9 mouse cellular contexts compared by ENCODE assay signal in genomic region chr8:123894502-123895097, GRCm38 (mm10). TPM values are rescaled to one million over a fixed set of nuclear protein-coding genes. Genes with fewer than 3 reads are reported as not detected.
DNase-seq lines count a peak whose midpoint lies in the region; ATAC-seq and TF ChIP-seq lines count a peak whose summit lies in the region.
"Had no signal": no experiment of that assay in that cellular context is flagged by ENCODE, and none has a peak within 500 bp of the region (broad histone marks: within the 10 kb centered on the region; RNA-seq: fewer than 3 reads in every experiment).

Acta1 (minus strand) TSS chr8:123894751.

- H3K4me2 ChIP-seq in kidney, embryonic 15.5 days: no peak within 1 kb of the TSS
- no peak within 1 kb of the TSS for H3K4me2 ChIP-seq in intestine, embryonic 16.5 days (ENCODE audit: low read depth, low read length)

- peaks cover 7% of the 10 kb centered on the region for H3K36me3 ChIP-seq in kidney, embryonic 15.5 days
- H3K36me3 ChIP-seq in ES-Bruce4 (ENCODE audit: control insufficient read depth, insufficient read depth, low read length, poor library complexity, severe bottlenecking): peaks cover 3% of the 10 kb centered on the region
- H3K36me3 ChIP-seq in intestine, embryonic 16.5 days (ENCODE audit: control insufficient read depth, insufficient read depth, low read length): no peaks in the 10 kb centered on the region

- H3K9me3 ChIP-seq in kidney, embryonic 15.5 days (replicated peaks): no peaks in the 10 kb centered on the region
- no peaks in the 10 kb centered on the region for H3K9me3 ChIP-seq in ES-Bruce4 (replicated peaks; ENCODE audit: control insufficient read depth, insufficient read depth, low read length, poor library complexity, severe bottlenecking)
- H3K9me3 ChIP-seq in intestine, embryonic 16.5 days (ENCODE audit: control insufficient read depth, low read length): no peaks in the 10 kb centered on the region

- WGBS in kidney, embryonic 15.5 days: 22% methylated on average over 15 of the region's 15 CpGs
- WGBS in intestine, embryonic 16.5 days: 24% methylated on average over 15 of the region's 15 CpGs

- H3K27ac ChIP-seq in kidney, embryonic 15.5 days: no peak within 1 kb of the TSS
- no peak within 1 kb of the TSS for H3K27ac ChIP-seq in ES-Bruce4 (ENCODE audit: insufficient read depth, low read length)
- H3K27ac ChIP-seq in intestine, embryonic 16.5 days (ENCODE audit: low read length): no peak within 1 kb of the TSS

- TF ChIP-seq POLR2A in ES-Bruce4 (IDR thresholded peaks at IDR 0.05; ENCODE audit: insufficient read depth, low read length): no peak

- no peak for TF ChIP-seq EP300 in ES-Bruce4 (IDR thresholded peaks at IDR 0.05; ENCODE audit: insufficient read depth, low read depth, low read length)

- TF ChIP-seq CTCF in ES-Bruce4 (IDR thresholded peaks at IDR 0.05; ENCODE audit: low read depth, low read length): no peak

- DNase-seq in kidney, postnatal 25 days: no peak
- DNase-seq in gastrocnemius, postnatal 10 days: peak; percentile 78
- DNase-seq in adipocyte (ENCODE audit: low spot score): no peak
- no peak for DNase-seq in kidney, adult 8-10 months
- no peak for DNase-seq in adrenal gland, adult 8-10 months
- DNase-seq: kidney, adult 18-20 months had no signal

- peaks cover 69% of the 10 kb centered on the region for H3K27me3 ChIP-seq in kidney, embryonic 15.5 days
- H3K27me3 ChIP-seq in ES-Bruce4 (ENCODE audit: control insufficient read depth, insufficient read depth, low read length, poor library complexity, severe bottlenecking): no peaks in the 10 kb centered on the region
- H3K27me3 ChIP-seq in intestine, embryonic 16.5 days (replicated peaks; ENCODE audit: control insufficient read depth, insufficient read depth, low read length): peaks cover 49% of the 10 kb centered on the region

- no peak for ATAC-seq in kidney, embryonic 15.5 days (replicated peaks; ENCODE audit: low FRiP score)
- peak; percentile 43; the same call in 1 of the 2 replicates for ATAC-seq in intestine, embryonic 16.5 days

- H3K9ac ChIP-seq in kidney, embryonic 15.5 days: no peak within 1 kb of the TSS
- no peak within 1 kb of the TSS for H3K9ac ChIP-seq in ES-Bruce4 (ENCODE audit: low read depth, poor library complexity, severe bottlenecking)
- no peak within 1 kb of the TSS for H3K9ac ChIP-seq in intestine, embryonic 16.5 days (ENCODE audit: low read depth, low read length)

- peaks cover 12% of the 10 kb centered on the region for H3K4me1 ChIP-seq in kidney, embryonic 15.5 days
- H3K4me1 ChIP-seq in ES-Bruce4 (ENCODE audit: control insufficient read depth, insufficient read depth, low read length): no peaks in the 10 kb centered on the region
- peaks cover 10% of the 10 kb centered on the region for H3K4me1 ChIP-seq in intestine, embryonic 16.5 days (ENCODE audit: control insufficient read depth, insufficient read depth, low read length)

- no peak within 1 kb of the TSS for H3K4me3 ChIP-seq in kidney, embryonic 15.5 days (replicated peaks)
- no peak within 1 kb of the TSS for H3K4me3 ChIP-seq in ES-Bruce4 (ENCODE audit: low read depth, low read length)
- H3K4me3 ChIP-seq in intestine, embryonic 16.5 days (ENCODE audit: low read length): no peak within 1 kb of the TSS

RNA-seq across cellular contexts. Expression of gene Acta1, which starts in this region (rescaled TPM):
- 132 and 232 TPM in 2 replicates for polyA plus RNA-seq in kidney, embryonic 15.5 days (2015; fragmentation: Nextera tagmentation; extraction: Ambion mirVana)
- polyA plus RNA-seq in ES-Bruce4 (2011; ENCODE audit: insufficient read depth, insufficient read length, low read depth, missing spikeins): 42.6 and 42.8 TPM in 2 replicates
- over 10,000 TPM; 50,548 to 53,307 TPM for total RNA-seq in gastrocnemius, postnatal 10 days (2021)
- 11.1 and 14.3 TPM in 2 replicates for polyA plus RNA-seq in intestine, embryonic 16.5 days (2015; fragmentation: Nextera tagmentation; extraction: Ambion mirVana)
- total RNA-seq in adrenal gland, adult 8-10 months (2022): 1 to 10 TPM in 2 of 4 experiments, under 1 TPM in 2; 0.17 to 4.4 (median 0.80) TPM

Comparison
In these comparisons a context has a peak if more than half of its experiments do, and no peak if none do; other contexts are left out.
1. RNA of gene Acta1 (total RNA-seq): 50,548 to 53,307 TPM in gastrocnemius, postnatal 10 days; 0.17 to 4.4 TPM in adrenal gland, adult 8-10 months; every median in the first group is over 1,000 times any median in the second.